Mouse (Mus musculus) olfactory bulb, adult 2 months (tissue): ENCODE measurements at regions not wholly inside any gene's neighbourhood (a gene's known extent, or its start where the extent isn't known, plus 50 kb on each side); places are given as distances from the start of the nearest gene placed in this dataset.
"Not testable (repeated sequence)": the region's sequence is repeated elsewhere in the genome, so short reads cannot be mapped to it uniquely, and the experiment has no call there.

Experiments
- CTCF ChIP-seq: fragments of 200-500 bp; IDR thresholded peaks from 2 replicates; pipeline ENCODE4 v1.5.1; 2012; ENCODE audit warnings: low read depth, mild to moderate bottlenecking, low read length, moderate library complexity; ENCODE audit not compliant: insufficient read depth
- POLR2A ChIP-seq: fragments of 200-500 bp; IDR thresholded peaks from 2 replicates; pipeline ENCODE4 v1.6.1; 2012; ENCODE audit warnings: mild to moderate bottlenecking, low read depth, low read length, moderate library complexity; ENCODE audit not compliant: insufficient read depth

- TF ChIP-seq CTCF, POLR2A: not testable (repeated sequence)
These were observed 953.6 kb upstream of the Gje1 start for GRCm38 (mm10) chr10:15671638-15672037.
